Mouse (Mus musculus): ENCODE measurements around the gene Gk5.

DNA sequence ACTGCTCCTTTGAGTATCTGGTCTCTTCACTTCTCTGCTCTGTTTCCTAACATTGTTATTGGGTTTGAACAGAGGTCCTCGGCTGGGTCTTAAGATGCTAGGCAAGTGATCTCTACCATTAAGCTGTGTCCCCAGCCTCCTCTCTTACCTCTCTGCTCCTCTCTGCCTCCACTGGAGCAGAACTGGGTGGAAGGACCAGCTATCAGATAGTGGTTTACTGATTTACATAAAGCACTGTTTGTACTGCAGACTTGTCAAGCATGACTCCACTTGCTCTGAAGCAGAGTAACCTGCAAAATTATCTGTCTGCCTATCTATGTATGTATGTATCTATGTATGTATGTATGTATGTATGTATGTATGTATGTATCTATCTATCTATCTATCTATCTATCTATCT is 25.9 kb upstream of the Gk5 start:
- TF ChIP-seq HCFC1 (IDR thresholded peaks at IDR 0.05; ENCODE audit: borderline replicate concordance, insufficient read depth, low read length) (no peak), MAFK (IDR thresholded peaks at IDR 0.05; ENCODE audit: insufficient read depth, low read depth, low read length) (no peak)

Measured in ES-E14 (cell line).